Mouse (Mus musculus): ENCODE data around the gene 1190007I07Rik. TPM values are rescaled to one million over a fixed set of nuclear protein-coding genes. Genes with fewer than 3 reads are reported as not detected.

1190007I07Rik gene
- polyA plus RNA-seq, 1 experiment from 2014 or later: 35.7 TPM

Other genes with a start within 250 kb of the 1190007I07Rik start
- gene Gm1553, start 130.6 kb downstream of the 1190007I07Rik start, polyA plus RNA-seq (2014; fragmentation: Nextera tagmentation; extraction: Ambion mirVana): not detected in 2 replicates
- 226 and 231 TPM in 2 replicates for gene Tdg, start 6.6 kb upstream of the 1190007I07Rik start, polyA plus RNA-seq (2014; fragmentation: Nextera tagmentation; extraction: Ambion mirVana)
- 2.6 and 4.0 TPM in 2 replicates for gene Glt8d2, start 67.4 kb upstream of the 1190007I07Rik start, polyA plus RNA-seq (2014; fragmentation: Nextera tagmentation; extraction: Ambion mirVana)
- 38.3 and 48.4 TPM in 2 replicates for gene Hcfc2, start 72.9 kb upstream of the 1190007I07Rik start, polyA plus RNA-seq (2014; fragmentation: Nextera tagmentation; extraction: Ambion mirVana)
- gene Nfyb, start 140.9 kb upstream of the 1190007I07Rik start, polyA plus RNA-seq (2014; fragmentation: Nextera tagmentation; extraction: Ambion mirVana): 69.1 and 70.7 TPM in 2 replicates
- 157 and 169 TPM in 2 replicates for gene Txnrd1, start 210.7 kb upstream of the 1190007I07Rik start, polyA plus RNA-seq (2014; fragmentation: Nextera tagmentation; extraction: Ambion mirVana)
- 0.22 and 0.27 TPM in 2 replicates for gene Eid3, start 243.4 kb upstream of the 1190007I07Rik start, polyA plus RNA-seq (2014; fragmentation: Nextera tagmentation; extraction: Ambion mirVana)

All from forebrain, embryonic 14.5 days (tissue).